Mouse (Mus musculus) B cell, adult 62 days (primary cell): ENCODE results near the gene Gpr132. TPM values are rescaled to one million over a fixed set of nuclear protein-coding genes. Genes with fewer than 3 reads are reported as not detected.

Experiments
- total RNA-seq: library from RNA; stranded (reverse); gene quantifications from 4 replicates; pipeline ENCODE4 v1.2.4, GENCODE M21; 2023

Gpr132 gene
- 92.4 to 97.2 TPM (median 95.4 TPM) in 4 replicates for total RNA-seq

DNA sequence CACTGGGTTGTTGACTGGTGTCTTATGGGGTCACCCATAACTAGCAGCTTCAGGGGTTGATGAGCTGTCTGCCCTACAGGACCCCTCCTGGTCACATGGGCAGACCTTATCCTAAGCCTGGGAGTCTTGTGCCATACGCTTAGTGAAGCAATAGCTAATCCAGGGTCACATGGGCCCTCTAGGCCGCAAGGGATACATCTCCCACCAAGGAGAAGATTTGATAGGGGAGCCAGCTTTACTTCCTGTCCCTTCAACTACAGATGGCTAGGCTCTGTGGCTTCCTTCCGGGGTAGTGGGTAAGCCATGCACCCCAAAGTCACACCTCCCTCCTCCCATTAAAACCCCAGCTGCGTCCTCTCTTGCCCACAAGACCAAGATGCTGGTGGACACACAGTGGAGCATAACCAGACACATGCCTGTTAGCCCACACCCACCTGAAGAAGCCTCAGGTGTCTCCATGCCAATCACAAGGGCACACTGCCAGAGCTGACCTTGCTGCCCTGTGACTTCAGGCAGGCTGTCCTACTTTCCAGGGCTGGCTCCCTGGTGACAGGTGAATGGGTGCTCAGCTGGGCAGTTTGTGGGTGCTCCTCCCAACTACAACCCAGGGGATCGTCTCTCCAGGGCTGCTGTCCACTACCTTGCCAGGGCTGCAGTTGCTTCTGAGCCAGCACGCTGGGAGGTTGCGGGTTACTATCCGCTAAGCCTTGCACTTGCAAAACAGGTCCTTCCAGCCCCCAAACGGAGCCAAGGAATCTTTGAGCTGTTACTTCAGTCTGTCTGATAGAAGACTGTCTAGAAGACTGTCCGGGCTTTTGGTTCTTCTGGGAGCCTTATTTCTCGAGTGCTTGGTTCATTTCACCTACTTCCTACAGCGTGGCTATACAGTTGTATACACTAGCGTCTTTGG is at the start of gene Gpr132:
Gene Gpr132 (minus strand): TSS at position 51 of the 910 bp plus-strand sequence.

DNA sequence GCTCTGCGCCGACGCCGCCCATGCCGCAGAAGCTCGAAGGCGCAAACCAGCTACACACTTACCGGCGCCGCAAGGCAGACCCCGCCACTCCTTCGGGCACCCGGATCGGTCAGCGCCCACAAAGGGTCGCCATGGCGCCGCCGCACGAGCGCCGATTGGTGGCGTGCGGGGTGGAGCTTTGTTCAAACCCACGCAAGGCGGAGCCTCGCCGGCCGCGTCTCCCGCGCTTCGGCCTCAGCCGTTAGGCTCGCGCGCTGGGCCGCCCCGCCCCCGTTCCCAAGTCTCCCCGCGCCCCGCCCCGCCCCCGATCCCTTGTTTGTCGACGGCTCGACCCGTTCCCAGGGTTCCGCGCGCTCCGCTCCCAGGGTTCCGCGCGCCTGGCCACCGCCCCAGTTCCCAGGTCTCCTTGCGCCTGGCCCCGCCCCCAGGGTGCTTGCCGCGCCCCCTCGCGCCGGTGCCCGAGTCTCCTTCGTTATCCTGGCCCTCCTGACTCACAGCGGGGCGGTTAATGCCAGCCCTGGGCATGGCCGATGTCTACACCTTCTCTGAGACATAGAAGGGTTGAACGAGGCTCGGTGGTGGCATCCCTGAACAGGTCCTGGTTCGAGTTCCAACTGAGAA is 38.7 kb downstream of the Gpr132 start, which contains the start of gene Cdca4:
Gene Cdca4 (minus strand): TSS at position 180 of the 621 bp plus-strand sequence.

DNA sequence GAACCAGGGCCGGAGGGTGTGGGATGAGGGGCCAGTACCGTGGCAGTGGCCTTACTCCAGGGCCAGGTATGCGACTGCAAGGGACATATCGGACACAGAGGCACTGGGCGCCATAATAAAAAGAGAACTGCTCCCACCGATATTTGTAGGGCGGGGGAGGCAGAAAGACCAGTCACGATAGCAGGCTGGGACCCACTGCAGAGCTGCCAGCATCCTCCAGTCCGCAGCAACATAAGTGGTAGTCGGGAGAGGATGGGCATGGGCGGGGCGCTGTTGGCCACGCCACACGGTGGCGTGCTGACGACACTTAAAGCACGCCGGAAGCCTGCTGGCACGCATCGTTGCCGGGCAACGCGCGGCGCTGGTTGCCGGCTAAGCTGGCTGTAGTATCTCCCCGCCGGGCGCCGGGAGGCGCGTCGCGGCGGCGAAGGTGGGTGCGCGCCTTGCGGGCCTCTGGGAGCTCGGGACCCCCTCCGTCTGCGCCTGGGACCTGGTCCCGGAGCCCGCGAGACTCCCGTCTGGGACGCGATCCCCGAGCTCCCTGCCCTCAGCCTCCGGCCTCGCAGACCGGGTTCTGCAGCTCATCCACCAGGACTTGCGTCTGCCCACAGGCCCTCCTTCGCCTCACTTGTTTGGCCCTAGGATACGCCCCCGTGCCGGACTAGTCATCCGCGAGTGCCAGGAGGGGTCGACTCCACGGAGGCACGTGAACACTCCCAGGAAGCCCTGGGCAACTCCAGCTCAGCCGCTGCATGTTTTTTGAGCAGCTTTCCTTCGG is 59.3 kb downstream of the Gpr132 start, which contains the start of gene Clba1:
Gene Clba1 (plus strand): TSS at position 351 of the 778 bp plus-strand sequence.

DNA sequence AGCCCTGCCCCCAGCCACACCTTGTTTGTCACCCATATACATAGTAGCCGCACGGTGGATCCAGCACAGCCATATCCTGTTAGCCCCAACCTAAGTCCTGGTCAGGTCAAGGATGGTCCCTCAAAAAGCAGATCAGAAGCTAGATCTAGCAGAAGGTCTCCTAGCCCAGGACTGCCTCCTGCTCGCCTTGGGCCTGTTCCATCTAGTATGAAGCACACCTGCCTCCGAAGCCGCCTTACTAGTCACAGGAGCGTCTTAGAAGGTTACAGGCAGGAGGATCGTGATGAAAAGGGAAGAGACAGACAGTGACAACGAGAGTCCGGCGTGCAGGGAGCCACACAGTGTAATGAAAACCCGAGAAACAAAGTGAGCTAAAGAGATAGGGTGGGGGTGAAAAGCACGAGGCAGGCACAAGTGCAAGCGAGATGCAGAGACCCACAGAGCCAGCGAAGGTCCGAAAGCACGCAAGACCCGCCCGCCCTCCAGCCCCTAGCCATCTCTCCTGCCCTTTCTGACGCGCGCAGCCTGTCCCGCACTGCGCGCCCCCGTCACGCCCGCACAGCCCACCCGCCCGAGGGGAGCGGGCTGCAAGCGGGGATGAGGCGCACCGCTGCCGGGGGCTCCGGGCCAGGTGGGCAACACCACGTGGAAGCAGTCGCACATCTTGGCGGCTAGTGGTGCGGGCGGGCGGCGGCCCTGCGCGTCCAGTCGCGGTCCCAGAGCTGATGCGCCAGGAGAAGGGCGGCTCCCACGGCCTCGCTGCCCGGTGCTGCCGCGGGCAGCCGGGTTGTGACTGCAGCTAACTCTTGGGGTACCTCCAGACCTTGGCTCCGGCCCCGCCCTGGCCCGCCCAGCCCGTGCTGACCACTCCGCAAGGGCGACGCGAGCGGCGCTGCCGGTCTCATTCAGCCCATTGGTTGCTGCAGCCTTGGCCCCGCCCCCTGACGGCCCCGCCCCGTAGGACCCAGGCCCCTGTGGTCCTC is 65.9 kb downstream of the Gpr132 start, which contains the start of gene Ahnak2:
Gene Ahnak2 (minus strand): TSS at position 794 of the 983 bp plus-strand sequence.

Other genes starting within 250 kb of the Gpr132 start
- gene Adssl1, start 248.2 kb downstream of the Gpr132 start, total RNA-seq = 7.1 to 9.5 TPM (median 8.5 TPM) in 4 replicates
- 20.6 to 29.7 TPM (median 21.2 TPM) in 4 replicates for gene Siva1, start 223.5 kb downstream of the Gpr132 start, total RNA-seq
- 86.0 to 99.6 TPM (median 90.5 TPM) in 4 replicates for gene Akt1, start 193.3 kb downstream of the Gpr132 start, total RNA-seq
- 1.5 to 6.3 TPM (median 3.0 TPM) in 4 replicates for gene Zbtb42, start 189.4 kb downstream of the Gpr132 start, total RNA-seq
- gene Cep170b, start 147.8 kb downstream of the Gpr132 start, total RNA-seq = 12.3 to 16.4 TPM (median 14.3 TPM) in 4 replicates
- gene Pld4, start 107.6 kb downstream of the Gpr132 start, total RNA-seq = 320 to 372 TPM (median 333 TPM) in 4 replicates
- gene Ahnak2, start 65.6 kb downstream of the Gpr132 start, total RNA-seq = 0.34 to 0.58 TPM (median 0.51 TPM) in 3 of 4 replicates, not detected in the other
- 1.3 to 3.4 TPM (median 2.0 TPM) in 3 of 4 replicates, not detected in the other for gene Clba1, start 59.3 kb downstream of the Gpr132 start, total RNA-seq
- gene Cdca4, start 38.8 kb downstream of the Gpr132 start, total RNA-seq = 27.5 to 32.2 TPM (median 29.9 TPM) in 4 replicates
- 1.3 to 4.9 TPM (median 2.4 TPM) in 4 replicates for gene Jag2, start 61.5 kb upstream of the Gpr132 start, total RNA-seq
- 12.7 to 19.6 TPM (median 15.8 TPM) in 4 replicates for gene Nudt14, start 73.9 kb upstream of the Gpr132 start, total RNA-seq
- gene Btbd6, start 108.3 kb upstream of the Gpr132 start, total RNA-seq = 9.7 to 15.0 TPM (median 12.8 TPM) in 4 replicates
- 152 to 169 TPM (median 160 TPM) in 4 replicates for gene Brf1, start 132.5 kb upstream of the Gpr132 start, total RNA-seq
- 28.3 to 36.0 TPM (median 33.3 TPM) in 4 replicates for gene Pacs2, start 146.3 kb upstream of the Gpr132 start, total RNA-seq
- gene Tex22, start 206.3 kb upstream of the Gpr132 start, total RNA-seq = 0.66 to 1.1 TPM (median 0.72 TPM) in 3 of 4 replicates, not detected in the other
- 46.7 to 51.7 TPM (median 48.9 TPM) in 4 replicates for gene Mta1, start 230.1 kb upstream of the Gpr132 start, total RNA-seq